Mouse (Mus musculus) MEL (cell line): Measurements from ENCODE around the gene Vps26c. TPM values are rescaled to one million over a fixed set of nuclear protein-coding genes. Genes with fewer than 3 reads are reported as not detected.

Experiments used
- DNase-seq: peaks from one replicate; pipeline ENCODE4 v3.0.0; 2011; ENCODE audit warnings: low read depth, low spot score
- H3K27ac ChIP-seq: 2 replicates; pipeline ENCODE4 v1.5.1; 2012; ENCODE audit warnings: low read depth, mild to moderate bottlenecking, control low read depth, low read length, moderate library complexity; ENCODE audit not compliant: control insufficient read depth
- H3K27me3 ChIP-seq, 2 experiments: fragments of 150-350 bp in 1 of 2; sonication (generic) in 1 of 2; 2 replicates each; pipeline ENCODE4 v1.6.1; 2012; ENCODE audit warnings: low read length in 2 of 2, mild to moderate bottlenecking in 2 of 2, improper control_type of control experiment in 1 of 2, moderate library complexity in 1 of 2; ENCODE audit not compliant: insufficient read depth in 2 of 2, control insufficient read depth in 1 of 2
- H3K36me3 ChIP-seq, 2 experiments: 2 replicates each; pipeline ENCODE4 v1.6.1; 2012 to 2014; ENCODE audit warnings: low read length in 2 of 2, improper control_type of control experiment in 1 of 2, inconsistent platforms in 1 of 2, mild to moderate bottlenecking in 1 of 2; ENCODE audit not compliant: insufficient read depth in 2 of 2, control insufficient read depth in 1 of 2
- H3K4me1 ChIP-seq, 2 experiments: fragments of 150-350 bp in 1 of 2; sonication (generic) in 1 of 2; 2 replicates each; pipeline ENCODE4 v1.6.1; 2012; ENCODE audit warnings: low read length in 2 of 2, improper control_type of control experiment in 1 of 2, mild to moderate bottlenecking in 1 of 2; ENCODE audit not compliant: insufficient read depth in 2 of 2, control insufficient read depth in 1 of 2
- H3K4me3 ChIP-seq, 2 experiments: fragments of 150-350 bp in 1 of 2; sonication (generic) in 1 of 2; 2 replicates each; pipeline ENCODE4 v1.5.1; 2012; ENCODE audit warnings: low read depth in 2 of 2, low read length in 2 of 2, mild to moderate bottlenecking in 2 of 2, moderate library complexity in 2 of 2, control low read depth in 1 of 2, improper control_type of control experiment in 1 of 2; ENCODE audit not compliant: control insufficient read depth in 1 of 2, insufficient read depth in 1 of 2
- H3K79me2 ChIP-seq: 2 replicates; pipeline ENCODE4 v1.6.1; 2012; ENCODE audit warnings: mild to moderate bottlenecking, low read length, moderate library complexity; ENCODE audit not compliant: control insufficient read depth, poor library complexity, insufficient read depth
- H3K9ac ChIP-seq: 2 replicates; pipeline ENCODE4 v1.6.1; 2012; ENCODE audit warnings: low read depth, mild to moderate bottlenecking, control low read depth, low read length, moderate library complexity; ENCODE audit not compliant: control insufficient read depth, poor library complexity, severe bottlenecking
- H3K9me3 ChIP-seq: fragments of 150-350 bp; sonication (generic); replicated peaks from 2 replicates; pipeline ENCODE4 v1.6.1; 2012; ENCODE audit warnings: mild to moderate bottlenecking, low read length, improper control_type of control experiment, moderate library complexity; ENCODE audit not compliant: insufficient read depth
- CTCF ChIP-seq, 3 experiments: IDR thresholded peaks in 2 of 3; conservative IDR thresholded peaks in 1 of 3; 2 replicates each; pipeline ENCODE4 v1.5.1; 2011 to 2012; ENCODE audit warnings: low read length in 3 of 3, low read depth in 2 of 3, mild to moderate bottlenecking in 2 of 3, improper control_type of control experiment in 1 of 3, inconsistent platforms in 1 of 3, mixed read lengths in 1 of 3, moderate library complexity in 1 of 3; ENCODE audit not compliant: control insufficient read depth in 1 of 3, insufficient read depth in 1 of 3, poor library complexity in 1 of 3, severe bottlenecking in 1 of 3
- GABPA ChIP-seq: IDR thresholded peaks from 2 replicates; pipeline ENCODE4 v1.6.1; 2012; ENCODE audit warnings: low read depth, mild to moderate bottlenecking, inconsistent platforms, low read length, improper control_type of control experiment, moderate library complexity
- GATA1 ChIP-seq: IDR thresholded peaks from 2 replicates; pipeline ENCODE4 v1.6.1; 2011; ENCODE audit warnings: low read depth, low read length, improper control_type of control experiment
- KAT2A ChIP-seq: conservative IDR thresholded peaks from 2 replicates; pipeline ENCODE4 v1.6.1; 2012; ENCODE audit warnings: low read depth, low read length, improper control_type of control experiment, inconsistent platforms
- MXI1 ChIP-seq: IDR thresholded peaks from 2 replicates; pipeline ENCODE4 v1.6.1; 2011; ENCODE audit warnings: mild to moderate bottlenecking, low read depth, low read length, improper control_type of control experiment
- MYB ChIP-seq: IDR thresholded peaks from 2 replicates; pipeline ENCODE4 v1.6.1; 2011; ENCODE audit warnings: mild to moderate bottlenecking, low read depth, low read length, improper control_type of control experiment
- POLR2A ChIP-seq, 2 experiments: IDR thresholded peaks; 2 replicates each; pipeline ENCODE4 v1.6.1; 2011 to 2012; ENCODE audit warnings: low read length in 2 of 2, mild to moderate bottlenecking in 2 of 2, control low read depth in 1 of 2, improper control_type of control experiment in 1 of 2, low read depth in 1 of 2, moderate library complexity in 1 of 2; ENCODE audit not compliant: control insufficient read depth in 1 of 2, insufficient read depth in 1 of 2, poor library complexity in 1 of 2
- POLR2AphosphoS2 ChIP-seq: IDR thresholded peaks from 2 replicates; pipeline ENCODE4 v1.6.1; 2011; ENCODE audit warnings: low read length, improper control_type of control experiment
- RAD21 ChIP-seq: IDR thresholded peaks from 2 replicates; pipeline ENCODE4 v1.6.1; 2011; ENCODE audit warnings: mild to moderate bottlenecking, low read depth, low read length, improper control_type of control experiment
- SIN3A ChIP-seq: IDR thresholded peaks from 2 replicates; pipeline ENCODE4 v1.6.1; 2012; ENCODE audit warnings: low read length, improper control_type of control experiment, inconsistent platforms
- TCF12 ChIP-seq: IDR thresholded peaks from 2 replicates; pipeline ENCODE4 v1.6.1; 2014; ENCODE audit warnings: low read depth, mild to moderate bottlenecking, inconsistent platforms, low read length, improper control_type of control experiment, moderate library complexity
- USF1 ChIP-seq: IDR thresholded peaks from 2 replicates; pipeline ENCODE4 v1.6.1; 2014; ENCODE audit warnings: low read depth, mild to moderate bottlenecking, inconsistent platforms, low read length, improper control_type of control experiment, moderate library complexity
- USF2 ChIP-seq, 2 experiments: IDR thresholded peaks; 2 replicates each; pipeline ENCODE4 v1.6.1; 2011 to 2012; ENCODE audit warnings: improper control_type of control experiment in 2 of 2, low read length in 2 of 2, borderline replicate concordance in 1 of 2, inconsistent platforms in 1 of 2, low read depth in 1 of 2, mild to moderate bottlenecking in 1 of 2; ENCODE audit not compliant: insufficient read depth in 1 of 2
- polyA plus RNA-seq, 2 experiments: library from polyadenylated mRNA; stranded (reverse) in 1 of 2; unstranded in 1 of 2; fragments of >175 nt in 1 of 2; fragments of >200 nt in 1 of 2; gene quantifications; 2 replicates each; pipeline versions ENCODE4 v1.2.1 to v1.2.4; 2012; ENCODE audit warnings: low replicate concordance in 2 of 2, low read depth in 1 of 2; ENCODE audit not compliant: insufficient read length in 2 of 2, insufficient read depth in 1 of 2, missing spikeins in 1 of 2
- total RNA-seq: library from RNA; depleted of rRNA; stranded (reverse); fragments of 300-350 nt; gene quantifications from 2 replicates; pipeline ENCODE4 v1.2.3, GENCODE M21; 2012

Vps26c gene
- total and polyA plus RNA-seq, 3 experiments, result 20.9 to 23.7 TPM; not detected in 1

- TF ChIP-seq GATA1 (no peak), GABPA (no peak), USF2 (IDR thresholded peaks at IDR 0.05; ENCODE audit: borderline replicate concordance in 1 of 2, insufficient read depth in 1 of 2, low read depth in 1 of 2, low read length in 2 of 2) (peak; percentile 36 to 85; a peak in 3 of 4 replicates), MYB (no peak)
- TF ChIP-seq, all 39 proteins: peak for 20
Observed at GRCm38 (mm10) chr16:94526344-94527151, at the start of gene Vps26c (continued).

- peaks cover 1 to 35% of the 10 kb centered on the region in 2 experiments for H3K36me3 ChIP-seq
- no peak for DNase-seq
- H3K27me3 ChIP-seq, result no peaks in the 10 kb centered on the region
Observed at GRCm38 (mm10) chr16:94575757-94576156, 49.1 kb upstream of the Vps26c start.

GRCm38 (mm10) chr16:94574718-94575094 lies 48.1 kb upstream of the Vps26c start:
- peaks cover 1 to 35% of the 10 kb centered on the region in 2 experiments for H3K36me3 ChIP-seq
- H3K4me1 ChIP-seq, result peaks cover 6 to 17% of the 10 kb centered on the region in 2 experiments; a peak in 2 of 4 replicates
- H3K27me3 ChIP-seq, result no peaks in the 10 kb centered on the region
- peaks cover 91% of the 10 kb centered on the region for H3K79me2 ChIP-seq
- no peaks in the 10 kb centered on the region for H3K9me3 ChIP-seq
- TF ChIP-seq RAD21 (no peak), USF1 (peak; percentile 76), KAT2A (no peak), CTCF (IDR thresholded peaks at IDR 0.05 in 2 of 3, conservative IDR thresholded peaks at IDR 0.05 in 1 of 3; ENCODE audit: control insufficient read depth in 1 of 3, insufficient read depth in 1 of 3, low read depth in 2 of 3, low read length in 3 of 3, poor library complexity in 1 of 3, severe bottlenecking in 1 of 3) (no peak)
- TF ChIP-seq, all 39 proteins: peak for 1
- no peak overlapping the region for H3K9ac ChIP-seq
- no peak overlapping the region for H3K4me3 ChIP-seq
- no peak for DNase-seq
- H3K27ac ChIP-seq, result no peak overlapping the region

More at GRCm38 (mm10) chr16:94575757-94576156, 49.1 kb upstream of the Vps26c start:
- no peaks in the 10 kb centered on the region for H3K9me3 ChIP-seq
- H3K4me1 ChIP-seq, result peaks cover 6 to 17% of the 10 kb centered on the region in 2 experiments; a peak in 2 of 4 replicates
- H3K27ac ChIP-seq, result no peak overlapping the region
- no peak overlapping the region for H3K4me3 ChIP-seq
- TF ChIP-seq POLR2A (IDR thresholded peaks at IDR 0.05; ENCODE audit: control insufficient read depth in 1 of 2, insufficient read depth in 1 of 2, low read depth in 1 of 2, low read length in 2 of 2, poor library complexity in 1 of 2), result no peak
- TF ChIP-seq TCF12, result no peak
- TF ChIP-seq POLR2AphosphoS2, result no peak
- TF ChIP-seq SIN3A, result no peak
- no peak for TF ChIP-seq GATA1
- no peak for TF ChIP-seq MXI1
- TF ChIP-seq GABPA, result no peak
- H3K9ac ChIP-seq, result no peak overlapping the region
- H3K79me2 ChIP-seq, result peaks cover 87% of the 10 kb centered on the region
